ENCODE assay signal across 20 mouse cellular contexts in genomic region chr11:69516151-69516640, GRCm38 (mm10). TPM values are rescaled to one million over a fixed set of nuclear protein-coding genes. Genes with fewer than 3 reads are reported as not detected.
DNase-seq lines count a peak whose midpoint lies in the region; ATAC-seq and TF ChIP-seq lines count a peak whose summit lies in the region.
"Had no signal": no experiment of that assay in that cellular context is flagged by ENCODE, and none has a peak within 500 bp of the region (broad histone marks: within the 10 kb centered on the region; RNA-seq: fewer than 3 reads in every experiment).

No protein-coding gene starts in this region.

- H3K27me3 ChIP-seq in heart, adult 2 months (ENCODE audit: control insufficient read depth, insufficient read depth, low read length): no peaks in the 10 kb centered on the region
- no peaks in the 10 kb centered on the region for H3K27me3 ChIP-seq in midbrain, embryonic 13.5 days
- no peaks in the 10 kb centered on the region for H3K27me3 ChIP-seq in midbrain, postnatal 0 days (ENCODE audit: insufficient read depth, low read length)
- H3K27me3 ChIP-seq in embryonic facial prominence, embryonic 15.5 days: no peaks in the 10 kb centered on the region
- no peaks in the 10 kb centered on the region for H3K27me3 ChIP-seq in small intestine, adult 2 months (ENCODE audit: control insufficient read depth, insufficient read depth, low read length)
- H3K27me3 ChIP-seq: hindbrain, embryonic 12.5 days; intestine, embryonic 15.5 days; limb, embryonic 12.5 days had no signal

- TF ChIP-seq POLR2A in heart, adult 2 months (IDR thresholded peaks at IDR 0.05; ENCODE audit: insufficient read depth, low read depth, low read length): no peak
- TF ChIP-seq POLR2A in small intestine, adult 2 months (IDR thresholded peaks at IDR 0.05; ENCODE audit: low read depth, low read length): no peak

- H3K9ac ChIP-seq in heart, adult 2 months (ENCODE audit: low read depth, low read length): no peak overlapping the region
- 0 out of 2 replicates have a peak overlapping the region, but pooled peaks have one; percentile 12 for H3K9ac ChIP-seq in midbrain, embryonic 13.5 days (replicated peaks)
- H3K9ac ChIP-seq in midbrain, postnatal 0 days (replicated peaks; ENCODE audit: low read length, poor library complexity, severe bottlenecking): no peak overlapping the region
- no peak overlapping the region for H3K9ac ChIP-seq in embryonic facial prominence, embryonic 15.5 days
- H3K9ac ChIP-seq: hindbrain, embryonic 12.5 days; intestine, embryonic 15.5 days; limb, embryonic 12.5 days had no signal

- peak; percentile 90 for DNase-seq in heart, adult 11 months
- DNase-seq in heart, adult 2 months: no peak
- no peak for DNase-seq in midbrain, postnatal 0 days (ENCODE audit: low spot score)
- no peak for DNase-seq in c-Kit-positive CD71-positive TER-119-positive erythroid progenitor cells, embryonic 14.5 days (ENCODE audit: low spot score)
- DNase-seq: adrenal gland, adult 2 months; cerebellum, adult 2 months; kidney, postnatal 10 days; lung, adult 2 months; lung, postnatal 4 days; midbrain, embryonic 14.5 days; right cerebral cortex, adult 18-20 months; spleen, adult 18-20 months had no signal

- H3K79me2 ChIP-seq in heart, adult 2 months (replicated peaks; ENCODE audit: control insufficient read depth, insufficient read depth, low read length): no peaks in the 10 kb centered on the region

- no peak overlapping the region for H3K4me3 ChIP-seq in heart, adult 2 months
- H3K4me3 ChIP-seq in midbrain, embryonic 13.5 days (replicated peaks): no peak overlapping the region
- no peak overlapping the region for H3K4me3 ChIP-seq in midbrain, postnatal 0 days (ENCODE audit: low read depth, low read length)
- peak overlapping the region; percentile 10 for H3K4me3 ChIP-seq in embryonic facial prominence, embryonic 15.5 days (replicated peaks)
- H3K4me3 ChIP-seq in small intestine, adult 2 months (ENCODE audit: low read depth, low read length): peak overlapping the region; percentile 26; the same call in 1 of the 2 replicates
- H3K4me3 ChIP-seq: hindbrain, embryonic 12.5 days; intestine, embryonic 15.5 days; layer of hippocampus, adult 2 months; limb, embryonic 12.5 days had no signal

- no peak for TF ChIP-seq EP300 in heart, adult 2 months (IDR thresholded peaks at IDR 0.05; ENCODE audit: insufficient read depth, low read depth, low read length)

- no peak for ATAC-seq in midbrain, embryonic 13.5 days
- no peak for ATAC-seq in midbrain, postnatal 0 days (ENCODE audit: low FRiP score)
- ATAC-seq in embryonic facial prominence, embryonic 15.5 days (ENCODE audit: insufficient number of reproducible peaks, low FRiP score, low TSS enrichment, low read depth): no peak
- ATAC-seq: forebrain, embryonic 14.5 days; intestine, embryonic 15.5 days had no signal

- H3K9me3 ChIP-seq in midbrain, embryonic 13.5 days: no peaks in the 10 kb centered on the region
- H3K9me3 ChIP-seq in midbrain, postnatal 0 days (ENCODE audit: low read length): no peaks in the 10 kb centered on the region
- no peaks in the 10 kb centered on the region for H3K9me3 ChIP-seq in embryonic facial prominence, embryonic 15.5 days (replicated peaks)
- H3K9me3 ChIP-seq: hindbrain, embryonic 12.5 days; intestine, embryonic 15.5 days; limb, embryonic 12.5 days had no signal

- H3K4me1 ChIP-seq in heart, adult 2 months (ENCODE audit: control insufficient read depth, insufficient read depth, low read length): peaks cover 3% of the 10 kb centered on the region; the same call in 1 of the 2 replicates
- no peaks in the 10 kb centered on the region for H3K4me1 ChIP-seq in midbrain, embryonic 13.5 days (replicated peaks)
- no peaks in the 10 kb centered on the region for H3K4me1 ChIP-seq in midbrain, postnatal 0 days (ENCODE audit: insufficient read depth, low read length)
- peaks cover 38% of the 10 kb centered on the region for H3K4me1 ChIP-seq in embryonic facial prominence, embryonic 15.5 days
- H3K4me1 ChIP-seq in small intestine, adult 2 months (ENCODE audit: control insufficient read depth, insufficient read depth, insufficient read length, low read length): no peaks in the 10 kb centered on the region
- H3K4me1 ChIP-seq: hindbrain, embryonic 12.5 days had no signal

- TF ChIP-seq CTCF in heart, adult 2 months (IDR thresholded peaks at IDR 0.05): no peak
- TF ChIP-seq CTCF in midbrain, postnatal 0 days (IDR thresholded peaks at IDR 0.05): no peak
- no peak for TF ChIP-seq CTCF in small intestine, adult 2 months (IDR thresholded peaks at IDR 0.05; ENCODE audit: extremely low read depth, insufficient read length, insufficient replicate concordance, low read depth, low read length)

- H3K36me3 ChIP-seq in heart, adult 2 months (ENCODE audit: control insufficient read depth, insufficient read depth, low read length): no peaks in the 10 kb centered on the region
- H3K36me3 ChIP-seq in midbrain, embryonic 13.5 days: no peaks in the 10 kb centered on the region
- no peaks in the 10 kb centered on the region; the same call in 1 of the 2 replicates for H3K36me3 ChIP-seq in midbrain, postnatal 0 days (ENCODE audit: insufficient read depth, low read length)
- no peaks in the 10 kb centered on the region for H3K36me3 ChIP-seq in embryonic facial prominence, embryonic 15.5 days
- H3K36me3 ChIP-seq in small intestine, adult 2 months (ENCODE audit: control insufficient read depth, insufficient read depth, low read length): no peaks in the 10 kb centered on the region
- H3K36me3 ChIP-seq: hindbrain, embryonic 12.5 days; intestine, embryonic 15.5 days; limb, embryonic 12.5 days had no signal

- intact Hi-C loops in heart, adult 2 months (cut with DNase I): no loop called here

- H3K27ac ChIP-seq in heart, adult 2 months: no peak overlapping the region
- no peak overlapping the region for H3K27ac ChIP-seq in midbrain, embryonic 13.5 days
- no peak overlapping the region for H3K27ac ChIP-seq in midbrain, postnatal 0 days (ENCODE audit: low read depth, low read length)
- peak overlapping the region; percentile 79 for H3K27ac ChIP-seq in embryonic facial prominence, embryonic 15.5 days (replicated peaks)
- H3K27ac ChIP-seq in small intestine, adult 2 months (ENCODE audit: insufficient read depth, low read depth, low read length): no peak overlapping the region
- H3K27ac ChIP-seq: hindbrain, embryonic 12.5 days; intestine, embryonic 15.5 days; layer of hippocampus, adult 2 months; limb, embryonic 12.5 days had no signal

- WGBS in heart, adult 2 months: 51% methylated on average over 15 of the region's 15 CpGs
- WGBS in midbrain, embryonic 13.5 days: 78% methylated on average over 15 of the region's 15 CpGs
- WGBS in midbrain, postnatal 0 days: 71% methylated on average over 15 of the region's 15 CpGs
- 36% methylated on average over 15 of the region's 15 CpGs for WGBS in embryonic facial prominence, embryonic 15.5 days
- WGBS in small intestine, adult 2 months: 65% methylated on average over 15 of the region's 15 CpGs

- no peak overlapping the region for H3K4me2 ChIP-seq in midbrain, embryonic 13.5 days (replicated peaks)
- H3K4me2 ChIP-seq in midbrain, postnatal 0 days (ENCODE audit: low read depth, low read length, poor library complexity, severe bottlenecking): no peak overlapping the region
- H3K4me2 ChIP-seq in embryonic facial prominence, embryonic 15.5 days (replicated peaks): peak overlapping the region; percentile 39
- H3K4me2 ChIP-seq: hindbrain, embryonic 12.5 days; intestine, embryonic 15.5 days; limb, embryonic 12.5 days had no signal

RNA-seq across cellular contexts. Expression of gene Dnah2, which starts 32.7 kb away (rescaled TPM):
- under 1 TPM; 0.08 to 0.41 TPM for total RNA-seq in heart, adult 2 months (2021)
- polyA plus RNA-seq in heart, adult 2 months (2012; rRNA removed): 0.15 and 0.23 TPM in 2 replicates
- 2.2 and 2.7 TPM in 2 replicates for polyA plus RNA-seq in midbrain, embryonic 13.5 days (2015; fragmentation: Nextera tagmentation; extraction: Ambion mirVana)
- 9.5 and 12.5 TPM in 2 replicates for total RNA-seq in midbrain, postnatal 0 days (2014; rRNA removed)
- polyA plus RNA-seq in midbrain, postnatal 0 days (2015; fragmentation: Nextera tagmentation; extraction: Ambion mirVana): 3.9 and 4.1 TPM in 2 replicates
- polyA plus RNA-seq in embryonic facial prominence, embryonic 15.5 days (2015; fragmentation: Nextera tagmentation; extraction: Ambion mirVana): 4.9 and 8.3 TPM in 2 replicates
- 0.22 and 0.23 TPM in 2 replicates for polyA plus RNA-seq in small intestine, adult 2 months (2012; rRNA removed)

RNA-seq across cellular contexts. Expression of gene Efnb3, which starts 43.8 kb away (rescaled TPM):
- 100 to 1,000 TPM in 1 of 2 experiments, 10 to 100 TPM in 1; 89.2 to 106 TPM for total RNA-seq in heart, adult 2 months (2021)
- 57.4 and 95.6 TPM in 2 replicates for polyA plus RNA-seq in heart, adult 2 months (2012; rRNA removed)
- 95.0 and 130 TPM in 2 replicates for polyA plus RNA-seq in midbrain, embryonic 13.5 days (2015; fragmentation: Nextera tagmentation; extraction: Ambion mirVana)
- 145 and 155 TPM in 2 replicates for total RNA-seq in midbrain, postnatal 0 days (2014; rRNA removed)
- polyA plus RNA-seq in midbrain, postnatal 0 days (2015; fragmentation: Nextera tagmentation; extraction: Ambion mirVana): 151 and 166 TPM in 2 replicates
- polyA plus RNA-seq in embryonic facial prominence, embryonic 15.5 days (2015; fragmentation: Nextera tagmentation; extraction: Ambion mirVana): 29.0 and 31.5 TPM in 2 replicates
- polyA plus RNA-seq in small intestine, adult 2 months (2012; rRNA removed): 0.79 and 1.5 TPM in 2 replicates

Comparison
In these comparisons a context has a peak if more than half of its experiments do, and no peak if none do; other contexts are left out.
1. H3K4me3 ChIP-seq: peak in embryonic facial prominence, embryonic 15.5 days (single experiment) and small intestine, adult 2 months (single experiment); none in heart, adult 2 months (single experiment), midbrain, embryonic 13.5 days (single experiment) and midbrain, postnatal 0 days (single experiment).
2. RNA of gene Efnb3, which starts 43.8 kb away (polyA plus RNA-seq): 151 to 166 TPM in midbrain, postnatal 0 days, 95.0 to 130 TPM in midbrain, embryonic 13.5 days, 57.4 to 95.6 TPM in heart, adult 2 months and 29.0 to 31.5 TPM in embryonic facial prominence, embryonic 15.5 days; 0.79 to 1.5 TPM in small intestine, adult 2 months; every median in the first group is over 10 times any median in the second.